Mouse (Mus musculus) bone marrow macrophage, adult 2 months (primary cell): ENCODE data around the gene Tmem189.
"Not testable (repeated sequence)": the region's sequence is repeated elsewhere in the genome, so short reads cannot be mapped to it uniquely, and the experiment has no call there.

Experiments
- CTCF ChIP-seq: IDR thresholded peaks from 2 replicates; pipeline ENCODE4 v1.5.1; 2012; ENCODE audit warnings: low read depth, mild to moderate bottlenecking, low read length, moderate library complexity
- POLR2A ChIP-seq: IDR thresholded peaks from 2 replicates; pipeline ENCODE4 v1.6.1; 2012; ENCODE audit warnings: mild to moderate bottlenecking, low read depth, low read length, borderline replicate concordance

DNA sequence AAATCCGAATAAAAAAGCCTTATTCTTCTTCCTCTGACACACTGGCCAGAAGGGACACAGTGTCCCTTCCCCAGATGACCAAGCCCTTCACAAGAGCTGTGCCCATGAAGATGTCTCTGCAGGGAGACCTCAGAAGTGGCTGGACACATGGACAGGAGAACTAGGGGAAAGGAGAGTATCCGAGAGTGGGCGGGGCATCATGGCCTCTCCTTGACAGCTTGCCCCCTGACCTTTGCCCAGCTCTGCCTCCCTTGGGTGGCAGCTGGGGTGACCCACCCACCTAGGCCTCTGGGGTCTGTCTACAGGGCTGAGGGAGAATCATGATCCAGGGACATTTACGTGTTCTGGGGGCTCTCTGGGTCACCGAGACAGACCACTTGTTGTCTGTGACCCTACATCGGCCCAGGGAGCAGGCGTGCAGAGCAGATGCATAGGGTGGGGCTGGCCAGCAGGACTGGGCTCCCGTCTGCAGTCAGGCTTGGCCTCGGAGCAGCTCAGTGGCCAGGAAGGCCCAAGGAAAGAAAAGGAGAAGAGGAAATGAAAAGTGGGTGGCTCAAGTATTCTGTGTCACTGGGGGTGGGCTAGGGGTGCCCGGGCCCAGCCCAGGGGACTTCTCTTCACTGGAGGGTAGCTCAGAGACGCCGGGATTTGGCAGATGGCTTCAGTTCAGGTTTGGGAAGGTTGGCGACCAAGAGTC, 46.1 kb downstream of the Tmem189 start:
- TF ChIP-seq CTCF, POLR2A: not testable (repeated sequence)
